Mouse (Mus musculus) gastrocnemius, adult 18-20 months (tissue): ENCODE data around the gene Rasal2. TPM values are rescaled to one million over a fixed set of nuclear protein-coding genes. Genes with fewer than 3 reads are reported as not detected.
A peak's percentile ranks its signal among the peaks of the same experiment; 100 is the strongest.

Experiments
- DNase-seq: peaks from one replicate; pipeline ENCODE4 v3.0.0; 2021; ENCODE audit warnings: low spot score
- total RNA-seq, 2 experiments: library from RNA; stranded (reverse); gene quantifications; 2 replicates each; pipeline ENCODE4 v1.2.3; 2021

Rasal2 gene
- total RNA-seq, 2 experiments from 2014 or later, result 5.6 to 6.5 TPM

DNA sequence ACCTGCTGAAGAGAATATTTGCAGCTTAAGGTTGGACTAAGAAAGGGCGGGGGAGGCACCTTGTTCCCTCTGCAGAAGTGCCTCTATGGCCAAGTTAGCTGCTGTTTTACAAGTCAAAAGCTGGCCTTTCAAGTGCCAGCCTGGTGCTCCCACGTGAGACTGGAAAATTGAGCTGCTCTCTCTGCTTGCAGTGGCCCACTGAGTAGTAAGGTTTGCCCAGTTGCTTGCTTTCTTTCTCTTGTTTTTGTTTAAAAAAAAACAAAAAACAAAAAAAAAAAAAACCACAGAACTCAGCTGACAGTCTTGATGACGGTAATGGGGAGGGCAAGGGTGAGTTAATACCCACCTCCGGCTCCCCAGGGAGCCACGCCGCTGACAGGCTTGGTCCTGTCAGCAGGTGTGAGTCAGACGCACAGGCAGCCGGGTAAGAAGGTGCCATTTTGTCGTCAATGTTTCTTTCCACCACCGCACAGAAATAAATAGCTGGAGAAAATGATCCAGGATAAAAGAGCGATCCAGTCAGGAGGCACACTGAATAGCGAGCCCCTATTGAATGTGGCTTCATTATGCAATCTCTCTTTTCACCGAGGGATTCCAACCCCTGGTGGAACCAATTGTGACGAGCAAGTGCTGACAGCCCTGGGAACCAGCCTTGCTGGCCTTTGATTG lies 27.7 kb upstream of the Rasal2 start:
- DNase-seq, result no peak

DNA sequence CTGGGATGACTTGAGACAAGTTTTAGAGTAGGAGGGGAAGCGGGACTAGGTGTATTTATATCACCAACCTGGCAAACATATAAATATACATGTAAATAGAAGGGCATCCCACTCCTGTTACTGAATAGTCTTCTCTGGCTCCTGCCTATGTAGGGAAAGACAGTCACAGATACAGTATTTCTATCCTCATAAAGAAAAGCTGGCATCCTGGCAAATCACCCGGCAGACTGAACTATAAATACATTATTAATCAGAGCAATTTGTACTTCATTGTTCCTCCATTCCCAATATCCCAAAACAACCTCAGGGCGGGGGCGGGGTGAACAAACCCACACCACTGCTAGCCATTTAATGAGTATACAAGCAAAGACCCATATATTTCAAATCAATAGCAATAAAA lies 26.7 kb upstream of the Rasal2 start:
- no peak for DNase-seq

DNA sequence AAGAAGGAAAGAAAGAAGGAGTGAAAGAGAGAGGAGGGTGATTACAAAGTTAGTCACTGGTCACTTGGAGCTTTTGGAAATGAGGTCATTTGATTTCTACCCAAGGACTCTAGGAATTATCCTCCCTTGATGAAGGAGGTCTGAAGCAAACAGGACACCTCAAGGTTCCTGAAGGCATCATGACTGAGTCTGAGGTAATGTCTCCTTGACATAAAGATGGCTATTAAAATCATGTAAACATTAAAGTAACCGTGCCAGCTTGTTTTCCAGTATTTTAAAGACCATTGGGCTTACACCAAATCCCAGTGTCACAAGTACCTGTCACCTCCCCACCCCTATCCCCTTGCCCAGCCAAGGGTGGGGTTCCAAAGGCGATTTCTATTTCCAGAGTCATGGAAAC lies 25.9 kb upstream of the Rasal2 start:
- no peak for DNase-seq

DNA sequence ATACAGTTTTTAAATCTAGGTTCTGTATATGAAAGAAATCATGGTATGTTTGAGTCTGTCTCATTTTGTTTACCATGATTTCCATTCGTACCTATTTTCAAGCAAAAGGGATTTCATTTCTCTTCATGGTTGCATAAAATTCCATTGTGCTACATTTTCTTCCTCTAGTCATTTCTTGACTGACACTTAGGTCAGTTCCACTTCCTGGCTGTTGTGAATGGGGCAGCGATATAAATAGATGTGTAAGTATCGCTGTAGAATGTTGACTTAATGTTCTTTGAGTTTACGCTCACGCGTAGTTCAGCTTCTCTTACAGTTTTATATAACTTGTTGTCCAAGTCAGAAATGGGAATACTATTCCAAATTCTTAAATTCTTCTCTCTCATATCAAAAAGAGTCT lies 23.5 kb upstream of the Rasal2 start:
- DNase-seq, result no peak

DNA sequence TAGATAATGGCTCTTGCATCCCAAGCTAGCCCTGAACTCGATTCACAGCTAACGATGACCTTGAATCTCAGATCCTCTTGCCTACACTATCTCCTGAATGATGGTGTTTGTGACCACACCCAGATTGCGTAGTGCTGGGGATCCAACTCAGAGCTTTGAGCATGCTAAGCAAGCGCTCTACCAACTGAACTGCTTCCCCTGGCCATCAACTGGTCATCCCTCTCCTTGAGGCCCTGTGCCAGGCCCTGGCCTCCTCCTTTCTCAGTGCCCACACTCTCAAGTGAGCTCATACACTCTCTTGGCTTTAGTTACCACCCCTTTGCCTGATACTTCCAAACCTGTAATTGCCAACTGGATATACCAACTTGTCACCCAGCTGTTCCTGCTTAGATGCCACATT lies 22.0 kb upstream of the Rasal2 start:
- no peak for DNase-seq

DNA sequence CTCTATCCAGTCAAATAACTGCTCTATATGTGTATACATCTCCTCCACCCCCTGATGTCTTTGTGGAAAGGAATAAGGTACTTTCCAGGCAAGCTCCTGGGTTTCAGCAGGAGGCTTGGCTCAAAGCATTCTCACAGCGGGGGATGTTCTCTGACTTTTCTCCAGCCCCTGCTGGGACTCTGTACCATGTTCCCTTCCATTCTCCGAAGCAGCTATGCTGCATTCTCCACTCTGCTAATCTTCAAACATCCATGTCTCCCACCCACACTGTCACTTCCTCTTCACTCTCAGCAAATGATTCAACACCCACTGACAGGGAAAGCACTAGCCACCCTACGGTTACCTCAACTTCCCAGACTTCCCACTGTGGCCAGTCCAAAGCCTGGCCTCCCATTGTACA lies 20.9 kb upstream of the Rasal2 start:
- DNase-seq, result no peak

DNA sequence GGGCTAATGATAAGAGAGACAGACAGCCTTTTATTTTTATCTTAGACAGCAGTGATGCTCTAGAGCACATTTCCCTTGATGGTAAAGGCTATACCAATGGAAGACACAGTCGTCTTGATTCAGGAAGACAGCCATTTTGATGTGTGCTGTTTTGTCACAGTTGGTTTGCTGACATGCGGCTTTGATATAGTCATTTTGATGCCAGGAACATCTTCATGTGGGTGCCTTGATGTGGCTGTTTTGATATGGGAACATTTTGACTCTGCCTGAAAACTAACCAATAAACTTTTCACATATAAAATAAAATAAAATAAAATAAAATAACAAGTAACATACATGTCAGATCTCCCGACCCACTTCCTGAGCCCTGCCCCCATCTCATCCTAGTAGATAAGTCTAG lies 16.0 kb upstream of the Rasal2 start:
- no peak for DNase-seq

DNA sequence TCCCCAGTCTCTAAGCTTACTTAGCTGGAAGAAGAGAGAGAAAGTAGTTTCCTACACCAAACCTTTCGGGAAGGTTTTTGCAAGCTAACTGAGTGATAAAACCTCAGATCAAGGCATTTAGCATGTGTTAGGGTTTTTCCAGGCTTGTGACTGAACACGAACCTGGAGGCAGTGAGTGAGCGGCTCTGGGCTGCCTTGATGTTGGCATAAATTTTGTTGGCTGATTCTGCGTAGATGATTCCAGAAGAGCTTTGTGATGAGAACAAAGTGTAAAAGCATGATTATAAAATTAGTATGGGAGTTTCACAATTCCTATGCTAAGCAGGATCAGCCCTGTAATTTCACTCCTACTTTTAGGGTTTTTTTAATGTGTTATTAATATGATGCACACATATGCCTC lies 15.2 kb upstream of the Rasal2 start:
- DNase-seq, result no peak

DNA sequence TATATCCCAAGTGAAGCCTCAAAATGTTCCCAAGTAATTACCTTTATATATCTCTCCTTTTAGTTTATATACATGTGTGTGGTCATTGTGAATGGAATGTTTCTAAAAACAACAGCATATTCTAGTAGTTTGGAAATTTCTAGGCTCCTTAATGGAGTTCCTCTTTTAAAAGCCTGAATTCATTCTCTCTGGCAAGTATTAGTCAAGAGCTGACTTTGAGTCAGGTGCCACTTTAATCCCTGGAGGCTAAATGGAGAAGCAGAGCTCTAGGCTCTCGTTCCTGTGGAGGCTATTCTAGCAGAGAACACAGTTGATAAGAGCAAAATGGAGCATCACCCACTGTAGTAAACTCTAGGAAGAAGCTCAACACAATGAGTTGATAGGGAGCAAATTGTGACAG lies 14.5 kb upstream of the Rasal2 start:
- DNase-seq, result no peak

DNA sequence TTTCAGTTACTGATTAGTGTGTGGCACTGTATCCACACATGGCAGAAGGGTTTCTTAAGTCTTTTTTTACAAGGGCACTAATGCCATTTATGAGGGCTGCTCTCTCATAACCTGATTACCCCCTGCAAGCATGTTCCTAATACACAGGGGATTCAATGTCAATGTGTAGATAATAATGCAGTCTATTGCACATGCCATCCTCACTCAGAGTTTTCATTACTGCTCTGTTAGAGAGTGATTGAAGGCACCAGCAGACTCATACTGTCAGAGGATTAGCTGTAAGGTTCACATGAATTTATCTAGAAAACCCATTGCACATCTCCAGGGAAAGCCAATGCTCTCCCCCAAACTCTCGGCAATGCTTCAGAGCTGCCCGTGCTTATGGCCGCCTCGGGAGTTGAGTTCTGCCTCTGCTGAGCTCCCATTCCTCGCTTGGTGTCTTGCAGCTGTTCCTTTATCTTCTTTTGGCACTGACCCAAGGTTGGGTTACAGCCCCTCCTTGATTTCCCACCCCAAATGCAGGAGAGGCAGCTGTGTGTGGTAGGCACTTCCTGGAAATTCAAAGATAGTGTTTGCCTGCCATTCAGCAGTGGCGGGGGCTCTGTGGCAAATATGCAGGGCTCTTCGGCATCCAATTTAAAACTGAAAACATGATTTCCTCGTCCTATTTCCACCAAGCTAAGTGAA lies 13.5 kb upstream of the Rasal2 start:
- no peak for DNase-seq

DNA sequence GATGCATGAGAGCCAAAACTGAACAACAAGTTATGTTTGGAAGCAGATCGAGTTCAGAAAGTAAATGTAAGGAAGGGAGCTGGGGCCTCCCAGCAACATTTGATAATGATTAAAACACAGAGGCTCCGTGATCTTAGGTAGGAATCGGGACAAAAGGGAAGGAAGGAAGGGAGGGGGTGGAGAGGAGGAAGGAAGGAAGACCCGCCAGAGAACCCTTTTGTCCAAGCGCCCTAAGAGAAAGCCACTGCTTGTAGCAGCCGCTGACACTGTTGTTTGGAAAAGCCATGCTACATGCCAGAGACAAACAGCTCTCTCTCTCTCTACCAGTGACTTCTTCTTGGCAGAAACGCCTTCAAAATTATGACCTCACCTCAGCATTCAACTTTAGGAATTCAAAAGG lies 5.5 kb upstream of the Rasal2 start:
- DNase-seq, result peak; percentile 14

DNA sequence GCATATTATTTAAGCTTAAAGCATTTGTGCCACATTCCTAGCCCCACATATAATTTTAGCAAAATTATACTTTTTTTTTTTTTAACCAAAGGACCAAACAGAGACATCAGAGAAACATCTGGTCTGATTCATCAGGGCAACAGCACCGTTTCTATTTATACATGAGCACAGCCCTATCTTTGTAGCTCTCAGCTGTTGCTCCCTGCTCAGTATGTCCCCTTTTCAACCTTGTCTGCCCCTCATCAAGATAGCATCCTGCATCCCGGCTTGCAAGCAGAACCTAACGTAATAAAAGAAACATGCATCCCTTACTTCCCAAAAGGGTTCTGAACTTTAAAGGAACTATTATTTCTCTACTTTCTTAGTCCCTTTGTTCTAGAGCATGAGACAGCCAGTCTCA lies 5.0 kb upstream of the Rasal2 start:
- DNase-seq, result no peak

DNA sequence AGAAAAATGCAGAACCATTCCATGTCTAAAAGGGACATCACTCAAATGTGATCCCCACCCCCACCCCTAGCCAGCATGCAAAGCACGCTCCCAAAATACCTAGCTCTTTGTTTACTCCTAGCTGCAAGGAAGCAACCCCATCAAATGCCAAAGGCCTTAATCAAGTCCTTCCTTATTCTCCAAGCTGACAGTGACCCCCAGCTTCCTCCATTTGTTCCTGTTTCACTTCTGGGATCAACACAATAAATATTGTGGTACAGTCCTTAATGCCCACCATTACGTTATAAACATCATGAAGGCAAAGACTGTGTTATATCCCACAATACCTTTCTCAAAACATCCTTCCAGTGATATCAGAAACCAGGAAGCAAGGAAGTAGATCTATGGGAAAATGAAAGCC lies 4.2 kb upstream of the Rasal2 start:
- DNase-seq, result no peak

DNA sequence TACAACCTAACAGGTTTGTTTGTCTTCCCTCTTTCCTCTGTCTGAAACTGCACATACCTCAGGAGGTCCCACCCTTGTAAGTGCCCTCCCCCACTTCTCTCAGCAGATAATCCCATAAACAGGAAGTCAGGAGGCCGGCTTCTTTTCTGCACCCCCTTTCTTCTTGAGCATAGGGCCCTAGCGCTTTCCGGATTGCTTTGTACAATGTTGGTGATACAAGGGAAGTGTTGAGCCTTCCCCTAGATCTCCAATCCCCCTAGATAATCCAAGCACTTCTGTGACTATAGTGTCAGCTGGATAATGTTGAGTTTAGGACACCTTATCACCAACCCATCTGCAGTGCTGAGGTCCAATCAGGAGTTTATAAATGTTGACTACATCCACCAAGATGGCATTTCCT lies 3.4 kb upstream of the Rasal2 start:
- DNase-seq, result no peak

DNA sequence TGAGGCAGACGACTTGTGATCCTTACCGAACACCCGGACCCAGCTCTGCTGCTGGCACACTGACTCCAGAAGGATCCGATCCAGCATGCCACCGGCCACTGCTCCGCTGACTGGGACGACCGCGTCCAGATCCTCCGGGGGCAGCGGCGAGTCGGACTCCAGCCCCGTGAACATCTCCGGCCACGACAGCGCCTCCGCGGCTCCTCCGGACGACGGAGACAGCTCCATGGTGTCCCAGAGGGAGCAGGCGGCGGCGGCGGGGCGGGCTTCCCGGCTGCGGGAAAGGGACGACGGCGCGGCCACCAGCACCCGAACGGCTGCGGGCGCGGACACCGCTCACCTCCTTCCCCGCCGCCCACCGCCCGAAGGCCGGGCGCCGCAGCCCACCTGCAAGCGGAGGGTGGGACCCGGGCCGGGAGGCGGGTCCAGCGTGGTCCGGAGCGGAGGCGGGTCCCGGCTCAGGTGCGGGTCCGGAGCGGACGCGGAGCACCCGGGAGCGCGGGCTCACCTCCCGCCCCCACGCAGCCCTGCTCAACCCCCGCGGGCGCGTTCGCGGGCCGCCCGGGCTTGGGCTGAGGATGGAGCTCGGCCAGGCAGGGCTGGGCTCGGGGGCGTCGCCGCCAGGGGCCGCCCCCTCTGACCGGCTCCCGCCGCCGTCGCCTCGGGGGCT lies 549 bp downstream of the Rasal2 start:
- DNase-seq, result peak; percentile 66

DNA sequence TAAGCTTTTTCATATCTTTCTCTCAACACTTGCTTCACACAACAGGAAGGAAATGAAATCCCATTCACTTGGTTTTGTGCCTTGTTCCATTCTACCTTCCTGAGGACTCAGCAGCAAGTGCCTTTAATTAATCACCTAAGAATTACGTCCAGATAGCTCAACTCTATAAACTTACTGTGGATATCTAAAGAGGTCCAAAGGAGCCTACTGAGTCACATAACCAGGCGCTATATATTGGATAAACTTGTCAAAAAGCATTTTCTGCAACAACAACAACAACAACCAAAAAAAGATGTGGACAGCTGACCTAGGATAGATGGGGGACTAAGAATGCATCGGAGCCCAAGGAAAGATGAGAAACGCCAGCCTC lies 1.1 kb downstream of the Rasal2 start:
- no peak for DNase-seq

DNA sequence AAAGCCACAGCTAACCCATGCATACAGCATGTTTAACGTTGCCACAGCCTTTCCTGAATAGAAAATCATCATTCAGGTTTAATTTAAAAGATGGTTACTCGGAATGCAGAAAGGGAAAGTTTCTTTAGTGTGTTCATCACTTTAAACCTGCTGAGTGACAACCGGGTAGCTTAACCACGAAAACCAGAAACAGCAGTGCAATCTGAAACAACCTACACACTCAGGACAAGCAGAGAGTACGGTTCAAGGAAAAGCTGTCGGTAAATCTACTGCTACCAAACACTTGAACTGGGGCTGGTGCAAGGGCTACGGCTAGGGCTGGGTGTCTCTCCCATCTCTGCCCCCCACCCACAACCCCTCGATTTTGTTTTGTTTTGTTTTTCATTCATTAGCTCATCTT lies 1.5 kb downstream of the Rasal2 start:
- DNase-seq, result no peak

DNA sequence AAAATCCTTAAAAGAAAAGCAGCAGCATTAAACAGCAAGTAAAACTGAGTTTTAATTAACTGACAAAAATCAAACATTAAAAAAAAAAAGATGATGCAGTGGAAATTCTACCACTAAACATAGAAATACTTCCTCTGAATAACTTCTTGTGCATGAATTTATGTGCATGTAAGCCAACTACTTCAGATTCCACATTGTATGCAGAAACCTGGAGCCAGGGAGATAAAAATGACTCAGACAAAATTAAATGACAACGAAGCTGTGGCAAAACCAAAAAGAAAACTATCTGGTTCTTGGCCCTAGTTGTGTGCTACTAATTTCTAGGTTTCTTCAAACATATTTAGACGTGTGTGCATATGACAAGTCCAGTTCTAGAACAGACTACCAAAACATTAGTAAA lies 2.7 kb downstream of the Rasal2 start:
- no peak for DNase-seq

DNA sequence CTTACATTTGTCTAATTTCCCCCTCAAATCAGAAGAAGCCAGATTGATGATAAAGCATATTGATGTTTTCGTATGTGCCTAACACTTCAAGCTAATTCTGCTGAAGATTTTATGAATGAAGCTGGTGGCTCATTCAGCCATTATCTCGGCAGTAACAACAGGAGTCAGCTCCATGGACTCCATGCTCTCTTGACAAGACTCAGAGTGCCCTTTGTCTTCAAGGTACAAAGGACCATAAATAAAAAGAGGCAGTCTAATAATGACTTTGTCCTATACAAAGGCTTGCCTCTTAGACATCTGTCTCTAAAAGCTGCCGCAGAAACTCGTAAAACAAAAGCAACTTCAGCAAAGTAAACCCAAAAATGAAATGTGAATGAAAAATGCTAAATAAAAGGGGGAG lies 24.4 kb downstream of the Rasal2 start:
- no peak for DNase-seq

DNA sequence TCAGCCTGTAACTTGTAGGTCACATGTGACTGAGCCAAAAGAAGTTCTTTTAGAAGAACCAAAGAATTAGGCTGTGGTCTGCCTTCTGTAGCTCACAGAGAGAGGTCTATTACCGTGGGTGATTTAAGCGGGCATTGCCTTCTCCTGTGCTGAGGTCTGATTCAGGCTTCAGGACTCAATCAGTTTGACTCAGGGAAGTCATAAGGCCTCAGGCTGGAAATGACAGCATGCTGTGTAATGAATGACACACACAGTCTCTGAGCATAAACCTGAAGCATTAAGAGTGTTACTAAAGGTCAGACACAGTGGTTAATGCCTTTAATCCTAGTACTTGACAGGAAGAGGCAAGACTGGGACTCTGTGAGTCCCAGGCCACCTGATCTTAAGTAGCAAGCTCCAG lies 31.7 kb downstream of the Rasal2 start:
- DNase-seq, result no peak

DNA sequence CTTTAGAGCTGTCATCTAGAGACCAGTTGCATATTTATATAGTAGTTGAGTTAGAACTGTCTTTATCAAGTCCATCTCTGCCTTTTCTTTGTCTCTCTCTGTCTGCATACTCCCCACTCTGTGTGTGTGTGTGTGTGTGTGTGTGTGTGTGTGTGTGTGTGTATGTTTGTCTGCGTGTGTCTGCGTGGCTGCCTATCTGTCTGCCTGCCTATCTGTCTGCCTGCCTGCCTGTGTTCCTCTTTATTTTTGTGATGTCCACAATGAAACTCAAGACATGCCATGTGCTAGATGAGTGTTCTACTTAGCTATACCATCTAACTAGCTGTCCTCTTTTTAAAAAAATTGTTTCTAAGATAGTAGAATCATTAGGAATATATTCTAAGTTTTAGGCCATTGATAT lies 42.0 kb downstream of the Rasal2 start:
- no peak for DNase-seq

DNA sequence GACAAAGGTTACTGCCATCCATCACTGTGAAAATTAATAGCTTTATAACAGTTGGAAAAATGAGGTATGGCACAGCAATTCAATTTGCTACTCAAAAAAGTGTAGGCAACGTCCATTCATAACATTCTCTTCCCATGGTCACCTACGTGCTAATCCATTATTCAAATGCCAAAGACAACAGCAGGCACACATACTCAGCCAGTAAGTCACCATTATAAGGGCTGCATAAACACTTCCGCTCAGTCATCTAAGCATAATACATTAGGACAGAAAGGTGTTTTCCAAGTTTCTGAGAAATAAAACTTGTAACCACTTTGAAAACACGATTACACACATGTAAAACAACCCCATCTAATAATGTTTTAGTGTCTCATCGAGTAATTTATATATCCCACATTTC lies 44.1 kb downstream of the Rasal2 start:
- no peak for DNase-seq

DNA sequence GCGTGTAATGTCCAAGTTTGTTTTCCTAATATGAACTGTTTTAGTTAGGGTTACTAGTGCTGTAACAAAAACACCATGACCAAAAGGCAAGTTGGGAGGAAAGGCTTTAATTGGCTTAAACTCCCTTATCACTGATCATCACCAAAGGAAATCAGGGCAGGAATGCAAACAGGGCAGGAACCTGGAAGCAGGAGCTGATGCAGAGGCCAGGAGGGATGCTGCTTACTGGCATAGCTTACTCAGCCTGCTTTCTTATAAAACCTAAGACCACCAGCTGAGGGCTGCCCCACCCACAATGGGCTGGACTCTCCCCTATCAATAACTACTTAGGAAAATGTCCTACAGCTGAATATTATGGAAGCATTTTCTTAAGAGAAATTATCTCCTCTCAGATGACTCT lies 65.7 kb downstream of the Rasal2 start:
- DNase-seq, result no peak
